Mouse (Mus musculus) embryonic fibroblast, embryonic 13.5 days (primary cell): ENCODE results near the gene Slc25a42. TPM values are rescaled to one million over a fixed set of nuclear protein-coding genes. Genes with fewer than 3 reads are reported as not detected.
A peak's percentile ranks its signal among the peaks of the same experiment; 100 is the strongest.

Experiments used
- H3K27ac ChIP-seq: 2 replicates; pipeline ENCODE4 v1.5.1; 2012; ENCODE audit warnings: low read length, control low read depth, inconsistent platforms; ENCODE audit not compliant: insufficient read depth
- H3K4me1 ChIP-seq: 2 replicates; pipeline ENCODE4 v1.6.1; 2011; ENCODE audit warnings: low read length; ENCODE audit not compliant: control insufficient read depth, insufficient read depth
- H3K4me3 ChIP-seq: 2 replicates; pipeline ENCODE4 v1.5.1; 2011; ENCODE audit warnings: mild to moderate bottlenecking, control low read depth, low read length; ENCODE audit not compliant: insufficient read depth
- CTCF ChIP-seq: IDR thresholded peaks from 2 replicates; pipeline ENCODE4 v1.5.1; 2011; ENCODE audit warnings: mild to moderate bottlenecking, control low read depth, low read length, moderate library complexity, borderline replicate concordance; ENCODE audit not compliant: insufficient read depth
- POLR2A ChIP-seq: IDR thresholded peaks from 2 replicates; pipeline ENCODE4 v1.6.1; 2011; ENCODE audit warnings: low read depth, mild to moderate bottlenecking, control low read depth, low read length, moderate library complexity
- polyA plus RNA-seq: library from polyadenylated mRNA; stranded (reverse); fragments of >200 nt; gene quantifications from 2 replicates; pipeline ENCODE4 v1.2.4, GENCODE M21; 2011; ENCODE audit warnings: low read depth; ENCODE audit not compliant: missing spikeins, insufficient read length

Gene Slc25a42
- polyA plus RNA-seq: 5.3 and 6.6 TPM in 2 replicates

DNA sequence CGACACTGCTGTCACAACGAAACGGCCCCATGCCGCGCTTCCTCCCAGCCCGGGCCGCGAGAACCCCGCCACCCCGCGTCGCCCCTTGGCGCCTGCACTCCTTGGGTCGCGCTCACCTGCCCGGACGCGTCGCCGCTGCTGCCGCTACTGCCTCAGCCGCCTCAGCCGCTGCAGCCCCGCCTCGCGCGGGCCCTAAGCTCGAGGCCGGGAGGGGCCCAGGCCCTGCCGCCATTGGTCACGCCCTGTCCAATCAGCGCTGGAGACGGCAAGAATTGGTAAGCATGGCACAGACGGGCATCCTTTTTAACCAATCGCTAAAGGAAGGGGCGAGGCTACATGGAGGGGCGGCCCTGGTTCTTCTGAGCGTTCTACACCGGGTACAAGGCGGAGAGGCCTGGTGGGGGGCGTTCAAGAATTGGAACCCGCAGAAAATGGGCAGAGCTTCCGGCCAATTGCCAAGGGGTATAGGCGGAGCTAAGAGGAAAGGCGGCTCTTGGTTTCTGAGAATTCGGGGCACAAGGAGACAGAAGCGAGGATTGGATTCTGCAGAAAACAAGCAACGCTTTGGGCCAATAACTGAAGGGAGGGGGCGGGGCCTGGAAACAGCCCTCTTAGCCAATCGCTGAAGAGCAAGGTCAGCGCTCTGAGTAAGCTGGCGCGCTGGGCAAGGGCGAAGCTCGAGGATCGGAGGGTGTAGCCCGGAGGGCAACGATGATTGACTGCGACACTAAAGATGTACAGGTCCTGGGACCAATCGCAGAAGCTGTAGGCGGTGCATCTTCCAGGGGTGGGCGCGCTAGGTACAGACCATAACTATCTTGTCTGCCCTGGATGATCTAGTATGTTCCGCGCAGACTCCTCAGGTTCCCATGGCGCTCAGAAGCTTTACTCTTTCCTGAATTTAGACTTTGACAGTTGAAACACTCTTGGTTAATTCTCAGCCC lies at the start of gene Slc25a42:
Slc25a42 (minus strand) TSS at position 194 of the 944 bp plus-strand sequence.
- peak within 1 kb of the TSS; percentile 10; the same call in 1 of the 2 replicates for H3K27ac ChIP-seq
- TF ChIP-seq POLR2A (peak; percentile 85), CTCF (no peak)
- H3K4me1 ChIP-seq: no peaks in the 10 kb centered on the region
- peak within 1 kb of the TSS; percentile 56 for H3K4me3 ChIP-seq

GRCm38 (mm10) chr8:70259043-70259442 lies 46.9 kb upstream of the Slc25a42 start:
- no peaks in the 10 kb centered on the region for H3K4me1 ChIP-seq
- TF ChIP-seq CTCF: no peak
- no peak for TF ChIP-seq POLR2A
- H3K27ac ChIP-seq: no peak overlapping the region
- no peak overlapping the region for H3K4me3 ChIP-seq

DNA sequence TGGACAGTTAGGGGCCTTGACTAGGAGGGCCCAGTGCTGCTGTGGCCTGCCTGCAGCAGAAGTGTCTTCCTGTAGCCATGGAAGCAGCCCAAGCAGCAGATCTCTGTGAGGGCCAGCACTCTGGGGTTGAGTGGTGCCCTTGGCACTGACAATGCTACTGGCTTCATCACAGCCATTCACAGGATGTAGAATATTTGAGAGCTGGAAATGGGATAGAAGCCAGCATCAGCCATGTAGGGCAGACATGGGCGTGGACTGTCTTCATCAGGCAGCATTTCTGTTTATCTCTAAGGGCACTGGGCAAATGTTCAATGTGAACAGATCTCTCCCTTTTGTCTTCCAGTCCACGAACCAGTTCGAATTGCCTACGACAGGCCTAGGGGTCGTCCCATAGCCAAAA lies 46.5 kb upstream of the Slc25a42 start:
- no peaks in the 10 kb centered on the region for H3K4me1 ChIP-seq
- H3K4me3 ChIP-seq: no peak overlapping the region
- no peak overlapping the region for H3K27ac ChIP-seq
- TF ChIP-seq CTCF (no peak), POLR2A (no peak)

DNA sequence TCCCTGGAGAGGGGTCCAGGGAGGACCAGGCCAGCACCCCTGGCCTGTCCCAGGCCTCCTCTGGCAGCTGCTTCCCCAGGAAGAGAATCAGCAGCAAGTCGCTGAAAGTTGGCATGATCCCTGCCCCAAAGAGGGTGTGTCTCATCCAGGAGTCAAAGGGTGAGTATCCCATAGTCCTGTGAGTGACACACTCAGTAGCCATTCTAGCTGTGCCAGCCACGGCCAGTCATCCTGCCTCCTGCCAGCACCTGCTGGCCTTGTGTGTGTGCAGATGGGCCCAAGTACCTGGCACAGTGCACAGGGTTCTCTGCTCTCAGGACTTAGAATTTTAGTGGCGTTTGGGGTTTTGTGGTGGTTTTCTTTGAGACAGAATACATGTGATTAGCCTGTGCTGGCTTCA lies 45.4 kb upstream of the Slc25a42 start:
- Histone ChIP-seq H3K4me3 (no peak overlapping the region), H3K4me1 (no peaks in the 10 kb centered on the region), H3K27ac (no peak overlapping the region)
- TF ChIP-seq CTCF (no peak), POLR2A (no peak)

DNA sequence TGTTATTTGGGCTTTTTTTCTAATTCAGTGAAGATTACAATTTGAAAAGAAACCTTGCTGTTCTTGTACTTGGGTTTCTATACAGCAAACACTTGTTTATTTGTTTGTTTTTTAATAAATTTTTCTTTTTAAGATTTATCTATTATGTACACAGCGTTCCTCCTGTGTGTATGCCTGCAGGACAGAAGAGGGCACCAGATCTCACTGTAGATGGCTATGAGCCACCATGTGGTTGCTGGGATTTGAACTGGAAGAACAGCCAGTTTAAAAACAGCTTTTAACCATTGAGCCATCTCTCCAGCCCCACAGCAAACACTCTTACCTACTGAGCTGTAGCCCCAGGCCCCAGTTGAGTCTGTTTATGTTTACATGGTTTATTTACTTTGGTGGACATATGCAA lies 42.5 kb upstream of the Slc25a42 start:
- no peak overlapping the region for H3K27ac ChIP-seq
- TF ChIP-seq POLR2A (no peak), CTCF (peak; percentile 4; the same call in 1 of the 2 replicates)
- H3K4me1 ChIP-seq: no peaks in the 10 kb centered on the region

DNA sequence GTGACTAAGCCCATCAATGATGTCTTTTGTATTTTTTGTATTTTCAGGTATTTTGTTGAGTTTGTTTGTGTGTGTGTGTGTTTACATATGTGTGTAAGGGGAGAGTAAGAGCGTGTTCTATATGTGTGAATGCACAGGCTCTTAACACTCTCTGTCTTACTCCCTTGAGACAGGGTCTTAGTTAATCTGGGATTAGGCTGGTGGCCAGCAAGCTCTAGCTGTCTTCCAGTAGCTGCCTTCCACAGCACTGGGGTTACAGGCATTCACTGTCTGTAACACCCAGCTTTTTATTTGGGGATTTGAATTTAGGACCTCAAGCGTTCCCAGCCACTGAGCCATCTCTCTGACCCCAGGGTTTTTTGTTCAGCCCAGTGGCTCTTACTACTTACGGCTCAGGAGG lies 35.7 kb upstream of the Slc25a42 start:
- no peak overlapping the region for H3K4me3 ChIP-seq
- no peaks in the 10 kb centered on the region for H3K4me1 ChIP-seq
- no peak overlapping the region for H3K27ac ChIP-seq
- TF ChIP-seq CTCF (no peak), POLR2A (no peak)

More for the DNA sequence above, 42.5 kb upstream of the Slc25a42 start:
- H3K4me3 ChIP-seq: no peak overlapping the region

DNA sequence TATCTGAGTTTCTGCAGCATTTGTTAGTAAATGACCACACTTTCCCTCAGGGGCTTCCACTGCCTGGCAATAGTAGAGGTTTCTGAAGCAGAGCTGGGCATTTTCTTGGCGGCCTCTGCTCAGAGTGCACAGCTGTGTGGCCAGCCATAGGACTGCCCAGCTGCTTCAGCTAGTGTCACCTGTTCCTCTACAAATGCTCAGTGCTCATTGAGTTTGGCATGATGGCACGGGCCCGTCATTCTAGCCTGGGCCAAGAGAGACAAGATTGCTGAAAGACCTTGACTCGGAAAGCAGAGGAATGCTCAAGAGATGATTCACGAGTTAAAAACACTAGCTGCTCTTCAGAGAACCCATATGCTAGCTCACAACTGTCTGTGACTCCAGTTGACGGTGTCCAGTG lies 34.5 kb upstream of the Slc25a42 start:
- TF ChIP-seq POLR2A (no peak), CTCF (no peak)
- H3K4me3 ChIP-seq: no peak overlapping the region
- no peak overlapping the region for H3K27ac ChIP-seq
- no peaks in the 10 kb centered on the region for H3K4me1 ChIP-seq

DNA sequence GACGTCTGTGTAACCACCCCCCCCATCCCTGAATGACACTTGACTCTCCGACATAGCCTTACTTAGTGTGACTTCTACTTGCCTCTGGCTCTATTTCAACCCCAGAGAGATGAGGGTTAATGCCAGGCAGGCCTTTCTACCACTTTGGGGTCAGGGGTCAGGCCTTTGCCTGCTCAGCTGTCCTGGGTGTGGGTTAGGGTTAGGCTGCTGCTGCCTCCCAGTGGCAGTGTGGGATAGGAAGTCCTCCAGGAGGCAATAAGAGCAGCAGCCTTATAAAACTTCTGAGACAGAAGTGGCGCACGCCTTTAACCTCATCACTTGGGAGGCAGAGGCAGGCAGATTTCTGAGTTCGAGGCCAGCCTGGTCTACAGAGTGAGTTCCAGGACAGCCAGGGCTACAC lies 28.5 kb upstream of the Slc25a42 start:
- Histone ChIP-seq H3K4me3 (no peak overlapping the region), H3K4me1 (peaks cover 6% of the 10 kb centered on the region), H3K27ac (no peak overlapping the region)
- TF ChIP-seq CTCF: no peak; the same call in 1 of the 2 replicates
- TF ChIP-seq POLR2A: no peak

DNA sequence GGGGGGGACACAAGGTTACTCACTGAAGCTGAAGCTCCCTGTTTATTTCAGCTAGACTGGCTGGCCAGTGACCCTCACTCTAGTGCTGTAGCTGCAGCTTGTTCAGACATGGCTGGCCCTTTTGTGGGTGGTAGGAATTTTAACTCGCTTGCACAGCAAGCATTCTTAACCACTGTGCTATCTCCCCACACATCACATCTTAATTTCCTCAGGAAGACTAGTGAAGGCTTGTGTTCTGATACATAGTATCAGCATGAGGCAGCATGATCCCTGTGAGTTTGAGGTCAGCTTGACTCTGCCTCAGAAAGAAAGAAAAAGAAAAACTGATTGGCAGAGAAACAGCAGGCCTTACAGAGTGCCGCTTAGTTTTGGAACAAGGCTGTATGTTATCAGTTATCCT lies 25.7 kb upstream of the Slc25a42 start:
- Histone ChIP-seq H3K4me1 (peaks cover 6% of the 10 kb centered on the region), H3K4me3 (no peak overlapping the region), H3K27ac (peak overlapping the region; percentile 62; the same call in 1 of the 2 replicates)
- TF ChIP-seq CTCF: no peak
- TF ChIP-seq POLR2A: no peak

GRCm38 (mm10) chr8:70234781-70235128 lies 22.6 kb upstream of the Slc25a42 start:
- TF ChIP-seq POLR2A (no peak), CTCF (no peak)
- Histone ChIP-seq H3K27ac (peak overlapping the region; percentile 77), H3K4me1 (peaks cover 6% of the 10 kb centered on the region), H3K4me3 (peak overlapping the region; percentile 95)
